Mouse (Mus musculus) E14TG2a.4 (cell line): ENCODE results near the gene Ablim1.

Source experiments
- H3K27me3 ChIP-seq: 2 replicates; pipeline ENCODE4 v1.6.1; 2014; ENCODE audit warnings: low read length, control low read depth; ENCODE audit not compliant: insufficient read depth
- H3K36me3 ChIP-seq: 2 replicates; pipeline ENCODE4 v1.6.1; 2014; ENCODE audit warnings: low read length, control low read depth; ENCODE audit not compliant: insufficient read depth
- H3K4me1 ChIP-seq: replicated peaks from 2 replicates; pipeline ENCODE4 v1.6.1; 2014; ENCODE audit warnings: low read depth, low read length, control low read depth
- H3K4me3 ChIP-seq: replicated peaks from 2 replicates; pipeline ENCODE4 v1.5.1; 2014; ENCODE audit warnings: mild to moderate bottlenecking, low read length
- H3K9me3 ChIP-seq: 2 replicates; pipeline ENCODE4 v1.6.1; 2014; ENCODE audit warnings: low read length, control low read depth
- CTCF ChIP-seq: conservative IDR thresholded peaks from 2 replicates; pipeline ENCODE4 v1.5.1; 2014; ENCODE audit warnings: low read length
- NANOG ChIP-seq: IDR thresholded peaks from 2 replicates; pipeline ENCODE4 v1.6.1; 2014; ENCODE audit warnings: borderline replicate concordance, low read length, mixed read lengths
- POU5F1 ChIP-seq: IDR thresholded peaks from 2 replicates; pipeline ENCODE4 v1.6.1; 2014; ENCODE audit warnings: low read length, borderline replicate concordance

The Ablim1 gene

DNA sequence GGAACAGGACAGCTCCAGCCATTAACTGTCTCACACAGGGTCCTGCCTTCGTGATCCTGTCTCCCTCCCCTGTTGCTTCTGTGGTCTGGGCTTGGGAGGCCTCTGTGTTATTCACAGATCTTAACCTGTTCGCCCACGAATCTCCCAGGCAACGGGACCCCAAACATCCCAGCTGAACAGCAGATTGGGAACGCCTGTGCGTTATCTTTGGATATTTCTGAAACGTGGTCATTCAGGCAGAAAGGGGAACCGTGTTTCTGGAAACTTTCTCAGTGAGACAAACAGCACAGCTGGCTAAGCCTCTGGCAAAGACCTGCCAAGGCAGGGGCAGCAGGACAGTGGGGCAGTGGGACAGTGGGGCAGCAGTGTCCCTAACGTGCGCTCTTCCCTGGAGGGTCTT is 331.0 kb downstream of the Ablim1 start:
- Histone ChIP-seq H3K27me3 (peaks cover 3% of the 10 kb centered on the region), H3K9me3 (no peaks in the 10 kb centered on the region)
- TF ChIP-seq CTCF (no peak), NANOG (no peak), POU5F1 (no peak)

More for the DNA sequence above, 331.0 kb downstream of the Ablim1 start:
- Histone ChIP-seq H3K36me3 (no peaks in the 10 kb centered on the region), H3K4me3 (no peak overlapping the region), H3K4me1 (peaks cover 26% of the 10 kb centered on the region)
